Mouse (Mus musculus) heart, embryonic 16.5 days (tissue): ENCODE measurements around the gene Fam208b. TPM values are rescaled to one million over a fixed set of nuclear protein-coding genes. Genes with fewer than 3 reads are reported as not detected.

ENCODE experiments used
- ATAC-seq: fragments of 200-750 bp; cut with Nextera tagmentation; replicated peaks from 2 replicates; pipeline ENCODE4 v1.8.0; 2017; ENCODE audit warnings: moderate number of reproducible peaks; ENCODE audit not compliant: insufficient read depth, low FRiP score; ENCODE audit errors: extremely low read depth
- H3K27ac ChIP-seq: fragments of 300-500 bp; sonication (generic); 2 replicates; pipeline ENCODE4 v1.5.1; 2014; ENCODE audit warnings: mild to moderate bottlenecking, low read length, control low read depth, moderate library complexity
- H3K27me3 ChIP-seq: fragments of 300-500 bp; sonication (generic); 2 replicates; pipeline ENCODE4 v1.6.1; 2014; ENCODE audit warnings: low read length, mixed read lengths; ENCODE audit not compliant: control insufficient read depth, insufficient read depth
- H3K36me3 ChIP-seq: fragments of 300-500 bp; sonication (generic); 2 replicates; pipeline ENCODE4 v1.6.1; 2014; ENCODE audit not compliant: control insufficient read depth, insufficient read depth
- H3K4me1 ChIP-seq: fragments of 300-500 bp; sonication (generic); 2 replicates; pipeline ENCODE4 v1.6.1; 2014; ENCODE audit warnings: low read length, mixed read lengths; ENCODE audit not compliant: control insufficient read depth, insufficient read depth
- H3K4me2 ChIP-seq: fragments of 300-500 bp; sonication (generic); 2 replicates; pipeline ENCODE4 v1.6.1; 2014; ENCODE audit warnings: low read depth, mild to moderate bottlenecking, control low read depth, low read length
- H3K4me3 ChIP-seq: fragments of 300-500 bp; sonication (generic); 2 replicates; pipeline ENCODE4 v1.5.1; 2014; ENCODE audit warnings: mild to moderate bottlenecking, control low read depth, low read length
- H3K9ac ChIP-seq: fragments of 300-500 bp; sonication (generic); 2 replicates; pipeline ENCODE4 v1.6.1; 2014; ENCODE audit warnings: low read length, control low read depth
- H3K9me3 ChIP-seq: fragments of 300-500 bp; sonication (generic); replicated peaks from 2 replicates; pipeline ENCODE4 v1.6.1; 2016; ENCODE audit warnings: low read length; ENCODE audit not compliant: control insufficient read depth
- WGBS: fragments of 180-500 bp; shearing (Covaris S2); extraction: QIAGEN DNeasy Blood & Tissue Kit; methylation state at CpG from one replicate; pipeline ENCODE4 v1.1.7; 2014; 5-methylcytosine and 5-hydroxymethylcytosine counted together
- polyA plus RNA-seq: library from polyadenylated mRNA; unstranded; fragments of >200 nt; fragmentation: Nextera tagmentation; extraction: Ambion mirVana; gene quantifications from 2 replicates; pipeline ENCODE4 v1.2.1, GENCODE M21; 2015

Gene Fam208b
- polyA plus RNA-seq, 1 experiment from 2014 or later = 6.7 TPM

DNA sequence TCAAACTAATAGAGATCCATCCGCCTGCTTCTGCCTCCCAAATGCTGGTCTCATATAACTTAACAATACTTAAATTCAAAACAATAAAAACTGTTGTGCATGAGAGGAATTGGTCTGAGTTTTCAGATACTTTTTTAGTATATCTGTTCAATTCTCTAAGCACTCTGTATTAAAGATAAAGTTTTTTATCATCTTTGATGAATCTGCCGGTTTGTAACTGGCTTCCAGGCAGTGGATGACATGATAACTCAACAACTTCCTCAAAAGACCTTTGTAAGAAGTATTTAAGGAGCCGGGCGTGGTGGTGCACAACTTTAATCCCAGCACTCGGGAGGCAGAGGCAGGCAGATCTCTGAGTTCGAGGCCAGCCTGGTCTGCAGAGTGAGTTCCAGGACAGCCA lies 14.7 kb downstream of the Fam208b start:
- H3K27ac ChIP-seq = no peak overlapping the region
- no peak for ATAC-seq
- 93% methylated on average over 6 of the region's 6 CpGs for WGBS
- peaks cover 32% of the 10 kb centered on the region for H3K36me3 ChIP-seq
- no peaks in the 10 kb centered on the region for H3K27me3 ChIP-seq
- H3K9me3 ChIP-seq = no peaks in the 10 kb centered on the region
- no peaks in the 10 kb centered on the region for H3K4me1 ChIP-seq
- H3K4me2 ChIP-seq = no peak overlapping the region
- no peak overlapping the region for H3K9ac ChIP-seq
- H3K4me3 ChIP-seq = no peak overlapping the region

DNA sequence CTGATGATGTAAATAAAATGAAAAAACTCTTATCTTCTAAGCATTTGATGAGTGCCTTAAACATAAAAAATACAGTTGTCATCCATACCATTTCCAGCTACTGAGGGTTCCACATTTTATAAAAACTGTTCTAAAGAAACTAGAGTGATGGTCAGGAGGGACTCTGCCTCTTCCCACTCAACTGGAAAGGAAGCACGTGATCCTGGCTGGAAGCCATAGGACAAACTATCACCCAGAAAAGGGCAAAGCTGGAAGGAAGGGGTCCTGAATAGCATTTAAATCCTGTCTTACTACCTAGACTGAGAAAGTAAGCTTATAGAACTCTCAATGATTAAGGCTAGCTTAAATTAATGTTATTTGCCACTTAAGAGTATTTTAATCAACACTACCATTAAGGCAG lies 16.6 kb downstream of the Fam208b start:
- H3K27me3 ChIP-seq = no peaks in the 10 kb centered on the region
- no peak overlapping the region for H3K27ac ChIP-seq
- H3K4me1 ChIP-seq = no peaks in the 10 kb centered on the region
- no peak overlapping the region for H3K4me3 ChIP-seq
- ATAC-seq = no peak
- 82% methylated on average over 1 of the region's 1 CpGs for WGBS
- H3K9me3 ChIP-seq = no peaks in the 10 kb centered on the region
- peaks cover 37% of the 10 kb centered on the region for H3K36me3 ChIP-seq
- H3K9ac ChIP-seq = no peak overlapping the region
- H3K4me2 ChIP-seq = no peak overlapping the region

DNA sequence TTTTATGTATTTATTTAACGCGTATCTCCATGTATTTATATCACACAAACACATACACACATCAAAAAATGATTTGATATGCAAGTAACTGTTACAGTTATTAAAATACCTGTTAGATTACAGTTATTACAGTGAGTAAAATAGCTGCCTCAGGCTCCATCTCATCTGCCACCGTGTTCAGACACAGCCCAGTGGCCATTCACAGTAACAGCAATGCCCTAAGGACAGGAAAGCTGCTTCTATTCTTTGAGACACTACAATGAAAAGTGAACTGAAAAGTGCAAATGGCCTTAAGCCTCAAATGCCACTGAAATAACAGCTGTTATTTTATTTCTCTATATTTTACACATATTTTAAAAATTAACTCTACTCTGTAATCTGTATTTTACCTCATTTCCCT lies 20.1 kb downstream of the Fam208b start:
- Histone ChIP-seq H3K4me3 (no peak overlapping the region), H3K27ac (no peak overlapping the region), H3K36me3 (peaks cover 32% of the 10 kb centered on the region), H3K4me1 (no peaks in the 10 kb centered on the region), H3K9ac (no peak overlapping the region), H3K9me3 (no peaks in the 10 kb centered on the region), H3K27me3 (no peaks in the 10 kb centered on the region), H3K4me2 (no peak overlapping the region)
- ATAC-seq = no peak
- 79% methylated on average over 3 of the region's 3 CpGs for WGBS

DNA sequence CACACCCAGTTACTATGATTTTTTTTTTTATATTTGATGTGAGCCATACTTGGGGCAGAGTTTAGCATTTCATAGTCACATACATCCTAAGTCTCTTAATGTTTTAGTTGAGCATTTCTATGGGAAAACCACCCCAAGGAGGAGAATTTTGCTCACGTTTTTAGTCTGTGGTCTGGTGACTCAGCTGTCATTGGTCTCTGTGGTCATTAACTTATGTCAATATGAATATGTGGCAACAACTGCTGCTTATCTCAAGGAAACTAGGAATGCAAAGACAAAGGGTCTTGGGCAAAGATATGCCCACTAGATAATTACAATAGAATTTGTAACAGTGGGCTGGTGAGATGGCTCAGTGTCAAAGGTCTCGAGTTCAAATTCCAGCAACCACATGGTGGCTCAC lies 47.0 kb downstream of the Fam208b start:
- no peak overlapping the region for H3K9ac ChIP-seq
- H3K27ac ChIP-seq = no peak overlapping the region
- peaks cover 35% of the 10 kb centered on the region for H3K36me3 ChIP-seq
- WGBS = 90% methylated on average over 2 of the region's 2 CpGs
- no peaks in the 10 kb centered on the region for H3K27me3 ChIP-seq
- no peak for ATAC-seq
- H3K4me2 ChIP-seq = no peak overlapping the region
- H3K4me1 ChIP-seq = no peaks in the 10 kb centered on the region
- H3K4me3 ChIP-seq = no peak overlapping the region
- no peaks in the 10 kb centered on the region for H3K9me3 ChIP-seq

DNA sequence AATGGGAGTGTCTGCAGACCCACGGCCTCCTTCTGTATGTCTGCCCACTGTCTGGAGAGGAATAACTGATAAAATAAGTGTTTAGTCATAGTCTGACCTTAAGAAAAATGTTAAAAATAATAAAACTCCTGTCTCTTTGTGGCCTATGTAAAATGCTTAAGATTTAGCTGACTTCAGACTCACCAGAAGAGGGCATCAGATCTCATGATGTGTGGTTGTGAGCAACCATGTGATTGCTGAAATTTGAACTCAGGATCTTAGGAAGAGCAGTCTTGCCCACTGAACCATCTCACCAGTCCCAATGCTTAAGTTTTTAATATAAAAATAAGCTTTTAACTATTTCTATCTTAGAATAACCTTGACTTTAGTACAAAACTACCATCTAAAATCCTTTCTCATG lies 47.8 kb downstream of the Fam208b start:
- H3K4me2 ChIP-seq = no peak overlapping the region
- no peaks in the 10 kb centered on the region for H3K27me3 ChIP-seq
- H3K4me3 ChIP-seq = no peak overlapping the region
- no peak overlapping the region for H3K27ac ChIP-seq
- WGBS = 88% methylated on average over 1 of the region's 1 CpGs
- no peak overlapping the region for H3K9ac ChIP-seq
- H3K4me1 ChIP-seq = no peaks in the 10 kb centered on the region
- H3K9me3 ChIP-seq = no peaks in the 10 kb centered on the region
- peaks cover 32% of the 10 kb centered on the region for H3K36me3 ChIP-seq
- ATAC-seq = no peak

DNA sequence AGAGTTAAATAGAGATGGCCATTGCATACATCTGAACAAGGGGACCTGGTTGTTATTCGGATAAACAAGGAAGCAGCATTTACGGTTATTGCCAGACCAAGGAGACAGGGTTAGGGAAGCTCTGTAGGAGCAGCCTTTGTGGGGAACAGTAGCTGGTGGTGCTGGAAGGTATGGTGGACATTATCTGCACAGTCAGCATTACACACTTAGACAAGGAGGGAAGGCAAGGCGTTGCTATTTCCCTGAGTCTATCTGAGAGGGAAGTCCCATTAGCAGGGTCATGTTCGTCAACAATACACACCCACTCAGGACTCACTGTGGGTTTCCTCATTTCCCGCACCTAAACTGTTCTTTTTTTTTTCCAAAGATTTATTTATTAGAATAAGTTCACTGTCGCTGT lies 63.1 kb downstream of the Fam208b start:
- 79% methylated on average over 6 of the region's 6 CpGs for WGBS
- no peak for ATAC-seq
- H3K36me3 ChIP-seq = peaks cover 20% of the 10 kb centered on the region
- 0 out of 2 replicates have a peak overlapping the region, but pooled peaks have one; percentile 28 for H3K27ac ChIP-seq
- no peak overlapping the region for H3K9ac ChIP-seq
- H3K4me3 ChIP-seq = no peak overlapping the region
- H3K9me3 ChIP-seq = no peaks in the 10 kb centered on the region
- H3K4me2 ChIP-seq = no peak overlapping the region
- no peaks in the 10 kb centered on the region for H3K27me3 ChIP-seq
- peaks cover 33% of the 10 kb centered on the region for H3K4me1 ChIP-seq

DNA sequence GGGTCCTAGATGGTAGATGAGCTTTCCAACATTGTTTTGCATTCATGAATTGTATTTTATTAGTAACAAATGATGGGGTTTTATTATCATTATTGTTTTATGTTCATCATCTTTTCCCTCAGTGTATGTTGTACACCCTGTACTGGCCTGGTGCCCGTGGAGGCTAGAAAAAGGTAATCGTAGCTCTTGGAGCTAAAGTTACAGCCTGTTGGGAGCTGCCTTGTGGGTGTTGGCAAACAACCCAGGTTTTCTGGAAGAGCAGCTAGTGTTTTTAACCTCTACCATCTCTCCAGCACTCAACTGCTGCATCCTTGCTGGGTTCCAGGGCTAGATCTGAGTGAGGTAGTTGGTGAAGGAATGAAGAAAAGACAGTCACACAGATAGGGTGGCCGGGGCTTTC lies 63.5 kb downstream of the Fam208b start:
- no peak overlapping the region for H3K4me3 ChIP-seq
- no peak overlapping the region for H3K4me2 ChIP-seq
- no peak overlapping the region for H3K9ac ChIP-seq
- H3K27me3 ChIP-seq = no peaks in the 10 kb centered on the region
- H3K27ac ChIP-seq = 0 out of 2 replicates have a peak overlapping the region, but pooled peaks have one; percentile 28
- peaks cover 16% of the 10 kb centered on the region for H3K36me3 ChIP-seq
- 60% methylated on average over 3 of the region's 3 CpGs for WGBS
- no peaks in the 10 kb centered on the region for H3K9me3 ChIP-seq
- no peak for ATAC-seq
- peaks cover 36% of the 10 kb centered on the region for H3K4me1 ChIP-seq

DNA sequence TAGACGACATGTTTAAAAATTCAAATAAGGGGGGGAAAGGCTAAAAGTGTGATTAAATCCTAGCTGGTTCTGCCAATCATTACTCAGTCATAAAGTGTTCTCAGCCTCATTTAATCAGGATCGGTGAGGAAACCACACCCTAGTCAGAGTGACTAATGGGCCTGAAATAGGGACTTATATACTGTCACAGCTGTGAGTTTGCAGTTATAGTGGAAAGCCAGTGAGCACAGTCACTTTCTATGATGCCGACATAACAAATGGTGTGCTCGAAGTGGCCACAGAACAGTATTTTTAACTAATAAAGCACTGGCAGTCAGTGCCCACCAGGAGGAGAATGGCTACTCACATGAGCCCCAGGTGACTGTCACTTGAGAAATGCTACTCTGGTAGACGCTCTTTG lies 66.0 kb downstream of the Fam208b start:
- ATAC-seq = 0 out of 2 replicates have a peak, but pooled peaks have one; percentile 12
- H3K9ac ChIP-seq = no peak overlapping the region
- H3K4me3 ChIP-seq = no peak overlapping the region
- H3K4me2 ChIP-seq = no peak overlapping the region
- WGBS = 59% methylated on average over 5 of the region's 5 CpGs
- H3K9me3 ChIP-seq = no peaks in the 10 kb centered on the region
- peaks cover 7% of the 10 kb centered on the region; the same call in 1 of the 2 replicates for H3K36me3 ChIP-seq
- no peak overlapping the region for H3K27ac ChIP-seq
- H3K27me3 ChIP-seq = no peaks in the 10 kb centered on the region
- H3K4me1 ChIP-seq = peaks cover 51% of the 10 kb centered on the region

DNA sequence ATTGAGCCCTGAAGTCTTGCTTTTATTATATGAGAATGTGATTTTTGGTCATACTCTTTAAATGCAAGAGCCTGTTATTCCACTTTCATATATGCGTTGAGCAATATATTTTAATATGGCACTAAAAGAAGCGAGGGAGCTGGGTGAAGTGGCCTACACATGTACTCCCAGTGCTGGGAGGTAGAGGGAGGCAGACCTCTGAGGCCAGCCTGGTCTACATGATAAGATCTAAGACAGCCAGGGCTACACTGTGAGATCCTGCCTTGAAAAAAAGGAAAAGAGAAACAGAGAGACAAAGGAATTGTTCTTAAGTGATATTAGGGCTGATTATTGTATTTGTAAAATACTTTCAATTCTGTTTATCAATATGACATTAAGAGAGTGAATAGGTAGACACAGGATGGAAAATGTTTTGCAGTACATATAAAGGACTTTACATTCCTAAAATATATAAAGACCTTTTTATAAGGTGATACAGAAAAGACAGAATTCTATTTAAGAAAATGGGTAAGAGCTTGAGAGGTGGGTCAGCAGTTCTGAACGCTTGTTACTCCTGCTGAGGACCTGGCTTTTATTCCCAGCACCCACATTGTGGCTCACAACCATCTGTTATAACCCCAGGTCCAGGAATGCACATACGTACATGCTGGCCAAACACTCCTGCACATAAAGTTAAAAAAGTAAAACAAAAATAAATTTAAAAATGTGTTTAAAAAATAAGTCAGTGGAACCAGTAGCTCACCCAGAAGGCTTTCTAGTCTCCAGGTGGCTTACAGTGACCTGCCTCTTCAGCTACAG lies 66.6 kb downstream of the Fam208b start:
- H3K36me3 ChIP-seq = 0 out of 2 replicates have a peak, but pooled peaks cover 5% of the 10 kb centered on the region
- H3K4me2 ChIP-seq = no peak overlapping the region
- H3K4me3 ChIP-seq = no peak overlapping the region
- H3K9me3 ChIP-seq = no peaks in the 10 kb centered on the region
- H3K27ac ChIP-seq = no peak overlapping the region
- peaks cover 57% of the 10 kb centered on the region for H3K4me1 ChIP-seq
- ATAC-seq = no peak
- H3K9ac ChIP-seq = no peak overlapping the region
- 90% methylated on average over 4 of the region's 4 CpGs for WGBS
- no peaks in the 10 kb centered on the region for H3K27me3 ChIP-seq
